Mouse (Mus musculus) heart, postnatal 0 days (tissue): Measurements from ENCODE around the gene Leo1. TPM values are rescaled to one million over a fixed set of nuclear protein-coding genes. Genes with fewer than 3 reads are reported as not detected.
"Not testable (repeated sequence)": the region's sequence is repeated elsewhere in the genome, so short reads cannot be mapped to it uniquely, and the experiment has no call there.

Source experiments
- ATAC-seq: fragments of 200-750 bp; cut with Nextera tagmentation; 2 replicates; pipeline ENCODE4 v1.8.0; 2017; ENCODE audit warnings: low read depth, moderate number of reproducible peaks, moderate library complexity; ENCODE audit not compliant: insufficient read depth
- DNase-seq: peaks from one replicate; pipeline ENCODE4 v3.0.0-alpha.2; 2016; ENCODE audit warnings: low spot score
- H3K27ac ChIP-seq: fragments of 300-500 bp; sonication (generic); 2 replicates; pipeline ENCODE4 v1.5.1; 2014; ENCODE audit warnings: low read depth, mild to moderate bottlenecking
- H3K27me3 ChIP-seq: fragments of 300-500 bp; sonication (generic); 2 replicates; pipeline ENCODE4 v1.6.1; 2014; ENCODE audit warnings: low read length, mixed read lengths; ENCODE audit not compliant: control insufficient read depth, insufficient read depth
- H3K36me3 ChIP-seq: fragments of 300-500 bp; sonication (generic); replicated peaks from 2 replicates; pipeline ENCODE4 v1.6.1; 2014; ENCODE audit warnings: low read length, mixed read lengths; ENCODE audit not compliant: control insufficient read depth, insufficient read depth
- H3K4me1 ChIP-seq: fragments of 300-500 bp; sonication (generic); 2 replicates; pipeline ENCODE4 v1.6.1; 2014; ENCODE audit warnings: antibody characterized with exemption; ENCODE audit not compliant: control insufficient read depth, insufficient read depth
- H3K4me2 ChIP-seq: fragments of 300-500 bp; sonication (generic); 2 replicates; pipeline ENCODE4 v1.6.1; 2014; ENCODE audit warnings: low read depth, mild to moderate bottlenecking, low read length, moderate library complexity
- H3K4me3 ChIP-seq: fragments of 300-500 bp; sonication (generic); 2 replicates; pipeline ENCODE4 v1.5.1; 2014; ENCODE audit warnings: low read depth, low read length
- H3K9ac ChIP-seq: fragments of 300-500 bp; sonication (generic); replicated peaks from 2 replicates; pipeline ENCODE4 v1.6.1; 2014; ENCODE audit warnings: low read depth, low read length, mixed read lengths
- H3K9me3 ChIP-seq: fragments of 300-500 bp; sonication (generic); replicated peaks from 2 replicates; pipeline ENCODE4 v1.6.1; 2016; ENCODE audit warnings: low read length; ENCODE audit not compliant: control insufficient read depth
- CTCF ChIP-seq: IDR thresholded peaks from 2 replicates; pipeline ENCODE4 v1.5.1; 2016; ENCODE audit warnings: antibody characterized with exemption, control low read depth, low read depth
- EP300 ChIP-seq: IDR thresholded peaks from 2 replicates; pipeline ENCODE4 v1.6.1; 2016; ENCODE audit warnings: antibody characterized with exemption, low read depth
- WGBS: fragments of 180-500 bp; shearing (Covaris S2); extraction: QIAGEN DNeasy Blood & Tissue Kit; methylation state at CpG from one replicate; pipeline ENCODE4 v1.1.7; 2014; 5-methylcytosine and 5-hydroxymethylcytosine counted together
- polyA plus RNA-seq: library from polyadenylated mRNA; unstranded; fragments of >200 nt; fragmentation: Nextera tagmentation; extraction: Ambion mirVana; gene quantifications from 2 replicates; pipeline ENCODE4 v1.2.1, GENCODE M21; 2015
- total RNA-seq: library from RNA; depleted of rRNA; stranded (reverse); fragments of >200 nt; gene quantifications from 2 replicates; pipeline ENCODE4 v1.2.3, GENCODE M21; 2014; ENCODE audit warnings: low replicate concordance

Gene Leo1
- total and polyA plus RNA-seq, 2 experiments from 2014 or later = 5.7 to 20.0 TPM

- Histone ChIP-seq H3K9me3 (no peaks in the 10 kb centered on the region), H3K4me2 (no peak overlapping the region), H3K27ac (no peak overlapping the region), H3K27me3 (no peaks in the 10 kb centered on the region), H3K36me3 (no peaks in the 10 kb centered on the region), H3K4me1 (peaks cover 8% of the 10 kb centered on the region), H3K9ac (no peak overlapping the region), H3K4me3 (no peak overlapping the region)
- TF ChIP-seq EP300 (no peak), CTCF (peak; percentile 29)
- DNase-seq = no peak
- no peak for ATAC-seq
- 36% methylated on average over 6 of the region's 6 CpGs for WGBS
These were observed 3.5 kb upstream of the Leo1 start for GRCm38 (mm10) chr9:75437653-75438385.

GRCm38 (mm10) chr9:75441691-75442131, 387 bp downstream of the Leo1 start:
- DNase-seq = no peak

GRCm38 (mm10) chr9:75444981-75445380, 3.7 kb downstream of the Leo1 start:
- 89% methylated on average over 15 of the region's 15 CpGs for WGBS
- Histone ChIP-seq H3K4me3 (no peak overlapping the region), H3K4me2 (no peak overlapping the region), H3K9me3 (no peaks in the 10 kb centered on the region), H3K36me3 (peaks cover 47% of the 10 kb centered on the region), H3K4me1 (peaks cover 11% of the 10 kb centered on the region), H3K27ac (no peak overlapping the region), H3K27me3 (no peaks in the 10 kb centered on the region), H3K9ac (no peak overlapping the region)
- DNase-seq (no peak), ATAC-seq (no peak)
- no peak for TF ChIP-seq CTCF
- TF ChIP-seq EP300 = no peak

More at GRCm38 (mm10) chr9:75441691-75442131, 387 bp downstream of the Leo1 start:
- Histone ChIP-seq H3K27ac (peak overlapping the region; percentile 80), H3K36me3 (peaks cover 16% of the 10 kb centered on the region; the same call in 1 of the 2 replicates), H3K4me1 (peaks cover 11% of the 10 kb centered on the region), H3K9ac (peak overlapping the region; percentile 75), H3K4me2 (peak overlapping the region; percentile 64), H3K9me3 (no peaks in the 10 kb centered on the region), H3K4me3 (peak overlapping the region; percentile 66), H3K27me3 (no peaks in the 10 kb centered on the region)
- WGBS = under 1% methylated on average over 26 of the region's 31 CpGs
- ATAC-seq = peak; percentile 81
- TF ChIP-seq EP300 (no peak), CTCF (peak; percentile 29)

GRCm38 (mm10) chr9:75446574-75446973, 5.2 kb downstream of the Leo1 start:
- not testable (repeated sequence) for H3K27me3 ChIP-seq, H3K9ac ChIP-seq, H3K9me3 ChIP-seq, H3K27ac ChIP-seq, DNase-seq, H3K4me2 ChIP-seq, H3K4me3 ChIP-seq, ATAC-seq
- peaks cover 11% of the 10 kb centered on the region for H3K4me1 ChIP-seq
- H3K36me3 ChIP-seq = peaks cover 56% of the 10 kb centered on the region
- WGBS = 81% methylated on average over 10 of the region's 10 CpGs

- Histone ChIP-seq H3K27me3 (no peaks in the 10 kb centered on the region), H3K27ac (no peak overlapping the region), H3K4me2 (no peak overlapping the region), H3K9ac (no peak overlapping the region), H3K36me3 (peaks cover 68% of the 10 kb centered on the region), H3K4me3 (no peak overlapping the region), H3K4me1 (0 out of 2 replicates have a peak, but pooled peaks cover 1% of the 10 kb centered on the region), H3K9me3 (no peaks in the 10 kb centered on the region)
- no peak for TF ChIP-seq CTCF
- no peak for DNase-seq
- 83% methylated on average over 3 of the region's 3 CpGs for WGBS
- ATAC-seq = no peak
These were observed 6.7 kb downstream of the Leo1 start for GRCm38 (mm10) chr9:75448021-75448420.

- WGBS = 76% methylated on average over 2 of the region's 2 CpGs
- H3K36me3 ChIP-seq = peaks cover 88% of the 10 kb centered on the region
These were observed 12.7 kb downstream of the Leo1 start for GRCm38 (mm10) chr9:75453994-75454393.

More at GRCm38 (mm10) chr9:75453994-75454393, 12.7 kb downstream of the Leo1 start:
- Histone ChIP-seq H3K27ac (no peak overlapping the region), H3K4me3 (no peak overlapping the region), H3K27me3 (no peaks in the 10 kb centered on the region), H3K4me1 (no peaks in the 10 kb centered on the region), H3K4me2 (no peak overlapping the region), H3K9me3 (no peaks in the 10 kb centered on the region), H3K9ac (no peak overlapping the region)
- TF ChIP-seq CTCF (no peak), EP300 (no peak)
- DNase-seq (no peak), ATAC-seq (no peak)
